Mouse (Mus musculus) stomach, postnatal 0 days (tissue): ENCODE measurements around the gene Cd99l2.

Experiments
- CTCF ChIP-seq: IDR thresholded peaks from 2 replicates; pipeline ENCODE4 v1.5.1; 2016; ENCODE audit warnings: antibody characterized with exemption, low read depth, mild to moderate bottlenecking, moderate library complexity
- EP300 ChIP-seq: optimal IDR thresholded peaks from 2 replicates; pipeline ENCODE3; 2016; ENCODE audit warnings: antibody characterized with exemption

GRCm38 (mm10) chrX:71527461-71527860 is 34.8 kb upstream of the Cd99l2 start:
- no peak for TF ChIP-seq CTCF
- TF ChIP-seq EP300: no peak
